Mouse (Mus musculus): Measurements from ENCODE around the gene Gm21969. TPM values are rescaled to one million over a fixed set of nuclear protein-coding genes. Genes with fewer than 3 reads are reported as not detected.

Gene Gm21969
- total RNA-seq, 2 experiments from 2014 or later, result 0.08 TPM; not detected in 1

DNA sequence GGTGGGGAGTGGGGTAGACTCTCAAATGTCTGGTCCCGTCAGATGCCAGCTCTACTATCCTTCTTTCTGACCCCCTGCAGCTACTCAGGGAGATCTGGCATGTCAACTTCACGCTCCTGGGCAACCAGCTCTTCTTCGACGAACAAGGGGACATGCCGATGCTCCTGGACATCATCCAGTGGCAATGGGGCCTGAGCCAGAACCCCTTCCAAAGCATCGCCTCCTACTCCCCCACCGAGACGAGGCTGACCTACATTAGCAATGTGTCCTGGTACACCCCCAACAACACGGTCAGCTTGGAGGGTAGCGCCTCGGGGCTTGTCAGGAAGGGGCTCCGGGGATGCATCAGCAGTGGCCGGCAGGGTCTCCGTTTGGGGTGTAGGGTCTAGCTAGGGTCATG, 58.9 kb downstream of the Gm21969 start:
- no peak for DNase-seq

DNA sequence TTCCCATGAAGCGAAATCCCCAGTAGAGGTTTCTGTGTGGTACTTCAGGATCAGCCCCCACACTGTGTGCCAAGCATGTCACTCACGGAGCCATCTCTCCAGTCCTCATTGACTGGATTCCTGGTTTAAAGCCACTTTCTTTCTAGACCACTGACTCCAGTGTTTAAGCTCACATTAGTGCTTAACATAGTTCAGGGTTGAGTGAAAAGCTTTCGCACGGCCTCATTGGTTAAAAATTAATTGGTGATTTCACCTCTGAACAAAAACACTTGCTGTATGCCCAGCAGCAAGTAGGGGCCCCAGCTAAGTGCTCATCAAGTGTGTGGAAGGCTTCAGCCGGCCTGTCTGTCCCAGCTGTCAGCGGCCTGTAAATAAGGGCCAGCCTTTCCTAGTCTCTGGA, 64.6 kb downstream of the Gm21969 start:
- DNase-seq, result no peak

DNA sequence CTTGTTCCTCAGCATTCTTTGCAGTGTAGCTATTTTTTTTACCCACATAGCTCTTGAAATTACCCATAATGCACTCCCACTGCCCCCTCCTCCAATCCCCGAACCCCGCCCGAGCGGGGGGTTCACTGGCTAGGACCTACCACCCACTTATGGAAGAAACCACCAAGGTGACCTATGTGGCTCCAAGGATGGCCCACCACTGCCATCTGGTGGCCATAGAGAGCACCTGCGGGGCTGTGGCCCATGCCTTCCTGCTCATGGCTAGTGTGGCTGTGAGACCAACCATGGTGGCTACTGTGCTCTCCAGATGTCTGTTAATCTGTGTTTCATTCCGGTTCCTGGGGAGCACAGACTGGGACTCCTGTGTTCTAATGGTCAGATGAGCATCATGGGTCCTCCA, 66.9 kb downstream of the Gm21969 start:
- no peak for DNase-seq

- no peak for DNase-seq
Measured at GRCm38 (mm10) chr4:139675696-139676095, 72.7 kb downstream of the Gm21969 start.

GRCm38 (mm10) chr4:139683728-139684638, 81.0 kb downstream of the Gm21969 start:
- DNase-seq, result no peak

DNA sequence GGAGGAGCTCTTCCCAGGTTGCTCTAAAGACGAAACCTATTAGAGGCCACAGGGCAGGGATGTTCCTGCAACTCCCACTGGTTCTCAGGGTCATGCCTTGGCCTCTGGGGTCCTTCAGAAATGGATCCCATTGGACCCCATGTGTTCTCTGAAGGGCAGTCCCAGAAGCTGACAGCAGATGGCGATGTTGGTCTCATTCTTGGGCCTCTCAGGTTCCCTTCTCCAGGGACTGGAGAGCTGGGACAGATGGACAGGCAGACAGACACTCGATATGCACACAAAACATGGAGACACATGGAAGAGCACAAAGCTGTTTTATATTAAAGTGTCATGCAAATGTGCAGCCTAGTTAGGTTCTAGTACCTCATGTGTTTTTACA, 81.6 kb downstream of the Gm21969 start:
- DNase-seq, result no peak

DNA sequence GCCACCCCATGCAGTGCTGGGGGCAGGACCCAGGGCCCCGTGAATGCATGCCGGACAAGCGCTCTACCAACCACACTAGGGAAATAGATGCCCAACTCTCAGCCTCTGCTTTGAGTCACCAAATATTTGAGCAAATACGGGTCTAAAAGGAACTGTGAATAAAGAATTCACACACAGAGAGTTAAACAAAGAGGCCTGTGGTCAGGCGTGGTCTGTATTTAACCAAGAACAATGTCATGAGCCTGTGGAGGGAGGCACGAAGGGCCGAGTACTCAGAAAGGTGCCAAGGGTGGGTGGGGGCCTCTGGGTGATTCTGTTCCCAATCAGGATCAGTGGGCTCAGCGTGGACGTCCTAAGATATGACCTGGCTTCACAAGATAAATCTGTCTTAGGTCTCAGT, 85.1 kb downstream of the Gm21969 start:
- DNase-seq, result no peak

- DNase-seq, result peak; percentile 19
Measured at GRCm38 (mm10) chr4:139689627-139690269, 86.8 kb downstream of the Gm21969 start.

GRCm38 (mm10) chr4:139693315-139693714, 90.3 kb downstream of the Gm21969 start:
- DNase-seq, result no peak

DNA sequence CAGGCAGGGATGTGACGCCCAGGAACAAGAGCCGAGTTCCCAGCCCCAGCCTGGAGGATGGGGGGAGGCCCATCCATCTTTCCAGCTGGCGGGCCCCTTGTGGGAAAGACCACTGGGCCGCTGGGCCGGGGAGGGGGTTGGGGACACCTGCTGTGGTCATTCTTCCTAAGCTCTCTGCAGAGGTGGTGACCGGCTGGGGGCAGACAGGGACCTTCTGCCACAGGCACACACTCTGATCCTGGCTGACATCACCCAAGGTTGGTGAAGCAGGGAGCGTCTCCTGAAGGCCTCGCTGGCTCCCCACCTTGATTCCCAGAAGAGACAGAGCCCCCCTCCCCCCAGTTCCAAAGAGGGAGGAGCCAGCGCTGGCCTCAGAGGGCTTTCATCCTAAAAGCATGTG, 94.8 kb downstream of the Gm21969 start:
- DNase-seq, result peak; percentile 25

DNA sequence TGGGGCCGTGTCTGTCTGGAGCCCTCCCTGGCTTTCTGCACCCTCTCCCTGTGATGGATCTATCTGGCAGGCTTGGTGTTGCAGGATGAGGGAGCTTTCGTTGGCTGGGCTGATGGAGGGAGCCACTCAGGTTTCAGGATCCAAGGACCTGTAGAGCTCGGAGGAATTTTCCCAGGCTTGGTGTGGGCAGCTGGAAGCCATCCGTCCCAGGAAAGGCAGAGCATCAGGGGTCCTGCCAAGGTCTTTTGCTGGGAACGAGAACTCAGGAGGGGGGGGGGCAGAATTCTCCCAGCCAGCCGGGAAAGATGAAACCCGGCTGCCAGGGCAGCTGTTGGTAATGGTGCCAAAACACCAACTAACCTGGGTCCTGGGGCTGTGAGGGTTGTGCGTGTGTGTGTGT, 95.6 kb downstream of the Gm21969 start:
- DNase-seq, result peak; percentile 18

- DNase-seq, result no peak
Measured at GRCm38 (mm10) chr4:139702914-139703313, 99.9 kb downstream of the Gm21969 start.

GRCm38 (mm10) chr4:139703468-139703867, 100.5 kb downstream of the Gm21969 start:
- DNase-seq, result no peak

- no peak for DNase-seq
Measured at GRCm38 (mm10) chr4:139705986-139706385, 103.0 kb downstream of the Gm21969 start.

- DNase-seq, result no peak
Measured at GRCm38 (mm10) chr4:139710467-139711334, 107.7 kb downstream of the Gm21969 start.

Small RNA genes within 50 kb of the gene (microRNA-seq; reads per million reads assigned to microRNA genes)
- gene Gm25571 (ENCODE audit: borderline replicate concordance in 2 of 2) (0 reads per million in 2 experiments), gene Mir7020 (ENCODE audit: borderline replicate concordance in 2 of 2) (0 to 0.26 reads per million in 2 experiments)

Other genes starting within 250 kb of the Gm21969 start
- 1 to 10 TPM; 2.2 to 2.7 TPM for gene Iffo2, start 72.6 kb upstream of the Gm21969 start, total RNA-seq (2021)
- gene Aldh4a1, start 19.7 kb downstream of the Gm21969 start, total RNA-seq (2021), result 10 to 100 TPM; 62.2 to 72.0 TPM
- not detected for gene Tas1r2, start 50.4 kb downstream of the Gm21969 start, total RNA-seq (2021)
- 1 to 10 TPM; 1.6 to 2.4 TPM for gene Pax7, start 230.3 kb downstream of the Gm21969 start, total RNA-seq (2021)